Comparison of ENCODE assay signal across 8 mouse cellular contexts in the genomic region with DNA sequence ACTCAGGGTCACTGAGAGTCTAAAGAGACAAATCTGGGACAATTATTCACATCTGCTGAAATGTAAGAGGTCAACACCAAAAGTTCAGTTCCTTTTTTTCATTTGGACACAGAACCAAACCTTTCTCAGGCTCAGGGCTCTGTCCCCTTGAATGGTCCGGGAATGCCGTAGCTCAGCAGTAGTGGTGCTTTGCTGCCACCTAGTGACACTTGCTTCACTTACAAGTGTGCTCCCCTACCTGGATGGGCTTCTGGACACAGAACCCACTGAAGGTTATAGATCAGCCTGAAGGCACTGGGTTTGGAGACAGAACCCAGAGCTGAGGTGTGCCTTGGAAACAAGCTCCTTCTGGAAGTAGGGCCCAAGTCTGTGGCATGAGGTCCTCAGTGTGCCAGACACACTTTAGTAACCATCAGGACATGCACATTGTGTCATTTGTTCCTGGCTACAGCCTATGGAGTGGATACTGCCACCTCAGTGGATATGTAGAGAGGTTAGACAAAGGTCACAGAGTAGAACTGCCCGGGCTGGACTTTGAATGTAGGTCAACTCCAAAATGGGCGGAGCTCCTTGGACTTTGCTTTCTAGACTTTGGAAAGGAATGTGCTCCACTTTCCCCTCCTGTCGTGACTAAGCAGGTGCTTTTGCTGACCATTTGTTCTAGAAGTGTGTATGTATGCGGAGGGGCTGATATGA. TPM values are rescaled to one million over a fixed set of nuclear protein-coding genes. Genes with fewer than 3 reads are reported as not detected.
DNase-seq lines count a peak whose midpoint lies in the region; ATAC-seq and TF ChIP-seq lines count a peak whose summit lies in the region.

No protein-coding gene starts in this region.

- H3K36me3 ChIP-seq in ES-E14 (ENCODE audit: control insufficient read depth, insufficient read depth, low read length, poor library complexity, severe bottlenecking): no peaks in the 10 kb centered on the region
- no peaks in the 10 kb centered on the region for H3K36me3 ChIP-seq in heart, embryonic 16.5 days (ENCODE audit: control insufficient read depth, insufficient read depth)
- peaks cover 2% of the 10 kb centered on the region; the same call in 1 of the 2 replicates for H3K36me3 ChIP-seq in liver, postnatal 0 days (replicated peaks; ENCODE audit: insufficient read depth, low read length)
- no peaks in the 10 kb centered on the region for H3K36me3 ChIP-seq in thymus, adult 2 months (ENCODE audit: control insufficient read depth, insufficient read depth, low read length)

- WGBS in heart, embryonic 16.5 days: 29% methylated on average over 6 of the region's 6 CpGs
- 31% methylated on average over 6 of the region's 6 CpGs for WGBS in liver, postnatal 0 days (ENCODE audit: insufficient replicate concordance)
- 51% methylated on average over 6 of the region's 6 CpGs for WGBS in thymus, adult 2 months

- no peak for TF ChIP-seq POLR2A in brain, embryonic 14.5 days (IDR thresholded peaks at IDR 0.05; ENCODE audit: borderline replicate concordance, extremely low read depth, insufficient read depth, insufficient read length, poor library complexity, severe bottlenecking)
- no peak for TF ChIP-seq POLR2A in embryonic fibroblast, embryonic 13.5 days (IDR thresholded peaks at IDR 0.05; ENCODE audit: low read depth, low read length)
- TF ChIP-seq POLR2A in thymus, adult 2 months (IDR thresholded peaks at IDR 0.05; ENCODE audit: control insufficient read depth, extremely low read depth, insufficient read depth, low read length, poor library complexity): no peak

- H3K27me3 ChIP-seq in heart, embryonic 16.5 days (ENCODE audit: control insufficient read depth, insufficient read depth, low read length): no peaks in the 10 kb centered on the region
- H3K27me3 ChIP-seq in liver, postnatal 0 days (ENCODE audit: insufficient read depth, low read length): no peaks in the 10 kb centered on the region
- H3K27me3 ChIP-seq in thymus, adult 2 months (ENCODE audit: control insufficient read depth, insufficient read depth, low read length): no peaks in the 10 kb centered on the region

- in situ Hi-C loops in ES-E14 (cut with MboI; ENCODE audit: low sequenced_read_pairs in 2 of 2, unreplicated experiment in 2 of 2): loop anchor here (10.0 to 25.0 kb wide), 4 partner anchors 254 to 431 kb away; partner anchors contain the start of gene Slc5a11 (in 1 of the 2)

- TF ChIP-seq EP300 in liver, postnatal 0 days (IDR thresholded peaks at IDR 0.05; ENCODE audit: low read depth): peak; percentile 36; the same call in 1 of the 2 replicates

- H3K4me3 ChIP-seq in ES-E14 (ENCODE audit: insufficient read depth in 1 of 2, low read depth in 1 of 2, low read length in 2 of 2, poor library complexity in 1 of 2, severe bottlenecking in 1 of 2): no peak overlapping the region
- H3K4me3 ChIP-seq in embryonic fibroblast, embryonic 13.5 days (ENCODE audit: insufficient read depth, low read length): no peak overlapping the region
- no peak overlapping the region for H3K4me3 ChIP-seq in heart, embryonic 16.5 days (ENCODE audit: low read length)
- no peak overlapping the region for H3K4me3 ChIP-seq in liver, postnatal 0 days (ENCODE audit: low read depth, low read length)
- no peak overlapping the region for H3K4me3 ChIP-seq in thymus, adult 2 months (ENCODE audit: control insufficient read depth, insufficient read depth, low read length)

- TF ChIP-seq CTCF in brain, embryonic 14.5 days (IDR thresholded peaks at IDR 0.05; ENCODE audit: borderline replicate concordance, extremely low read depth, insufficient read depth, insufficient read length): peak; percentile 97
- TF ChIP-seq CTCF in embryonic fibroblast, embryonic 13.5 days (IDR thresholded peaks at IDR 0.05; ENCODE audit: borderline replicate concordance, insufficient read depth, low read length): peak; percentile 97
- peak; percentile 97 for TF ChIP-seq CTCF in liver, postnatal 0 days (IDR thresholded peaks at IDR 0.05; ENCODE audit: low read depth)
- peak; percentile 47; the same call in 1 of the 2 replicates for TF ChIP-seq CTCF in thymus, adult 2 months (IDR thresholded peaks at IDR 0.05; ENCODE audit: borderline replicate concordance, control insufficient read depth, extremely low read depth, insufficient read depth, low read length, poor library complexity)

- no peaks in the 10 kb centered on the region for H3K9me3 ChIP-seq in ES-E14 (ENCODE audit: control insufficient read depth, insufficient read depth, low read depth, low read length)
- H3K9me3 ChIP-seq in heart, embryonic 16.5 days (replicated peaks; ENCODE audit: control insufficient read depth, low read length): no peaks in the 10 kb centered on the region
- no peaks in the 10 kb centered on the region for H3K9me3 ChIP-seq in liver, postnatal 0 days (ENCODE audit: low read length)

- peak; percentile 68 for DNase-seq in ES-E14 (ENCODE audit: low read depth, low spot score)
- peak; percentile 86 for DNase-seq in brain, embryonic 14.5 days (ENCODE audit: low read depth)
- peak; percentile 72 to 87 for DNase-seq in kidney, postnatal 25 days
- DNase-seq in liver, postnatal 0 days: peak; percentile 86
- DNase-seq in thymus, adult 2 months: peak; percentile 56

- H3K4me1 ChIP-seq in ES-E14 (ENCODE audit: control insufficient read depth in 2 of 2, insufficient read depth in 2 of 2, low read length in 2 of 2, poor library complexity in 1 of 2): no peaks in the 10 kb centered on the region
- H3K4me1 ChIP-seq in embryonic fibroblast, embryonic 13.5 days (ENCODE audit: control insufficient read depth, insufficient read depth, low read length): no peaks in the 10 kb centered on the region
- H3K4me1 ChIP-seq in heart, embryonic 16.5 days (ENCODE audit: control insufficient read depth, insufficient read depth, low read length): peaks cover 8% of the 10 kb centered on the region; the same call in 1 of the 2 replicates
- H3K4me1 ChIP-seq in liver, postnatal 0 days (ENCODE audit: insufficient read depth): peaks cover 13% of the 10 kb centered on the region
- no peaks in the 10 kb centered on the region for H3K4me1 ChIP-seq in thymus, adult 2 months (replicated peaks; ENCODE audit: control insufficient read depth, insufficient read depth, low read length)

- ATAC-seq in heart, embryonic 16.5 days (replicated peaks; ENCODE audit: extremely low read depth, insufficient read depth, low FRiP score): peak; percentile 57; the same call in 1 of the 2 replicates
- ATAC-seq in liver, postnatal 0 days: peak; percentile 72
- peak; percentile 70 for ATAC-seq in neutrophil, adult 5-6 weeks (ENCODE audit: extremely low read depth, insufficient number of reproducible peaks, low FRiP score, poor library complexity, severe bottlenecking)

- H3K9ac ChIP-seq in ES-E14 (ENCODE audit: insufficient read depth, low read depth, low read length, poor library complexity, severe bottlenecking): no peak overlapping the region
- no peak overlapping the region for H3K9ac ChIP-seq in heart, embryonic 16.5 days (ENCODE audit: low read length)
- 0 out of 2 replicates have a peak overlapping the region, but pooled peaks have one; percentile 21 for H3K9ac ChIP-seq in liver, postnatal 0 days (replicated peaks)

- H3K27ac ChIP-seq in ES-E14 (ENCODE audit: insufficient read depth, low read depth, low read length, poor library complexity, severe bottlenecking): no peak overlapping the region
- no peak overlapping the region for H3K27ac ChIP-seq in embryonic fibroblast, embryonic 13.5 days (ENCODE audit: insufficient read depth, low read length)
- H3K27ac ChIP-seq in heart, embryonic 16.5 days (ENCODE audit: low read length): no peak overlapping the region
- H3K27ac ChIP-seq in liver, postnatal 0 days (ENCODE audit: low read depth): peak overlapping the region; percentile 64; the same call in 1 of the 2 replicates
- H3K27ac ChIP-seq in thymus, adult 2 months (ENCODE audit: control insufficient read depth, insufficient read depth, low read length): no peak overlapping the region

- H3K4me2 ChIP-seq in heart, embryonic 16.5 days (ENCODE audit: low read depth, low read length): no peak overlapping the region
- peak overlapping the region; percentile 64; the same call in 1 of the 2 replicates for H3K4me2 ChIP-seq in liver, postnatal 0 days (ENCODE audit: low read depth, low read length)

TF ChIP-seq in ES-E14, 5 proteins besides CTCF, POLR2A, EP300 and RAD21:
- no peak for TF ChIP-seq ZNF384 (IDR thresholded peaks at IDR 0.05; ENCODE audit: low read depth, low read length)
- peak; percentile 98 for TF ChIP-seq ZC3H11A (IDR thresholded peaks at IDR 0.05; ENCODE audit: borderline replicate concordance, low read depth, low read length)

RNA-seq across cellular contexts. Expression of gene Aqp8, which starts 3.7 kb away (rescaled TPM):
- 0.48 and 1.5 TPM in 2 replicates for total RNA-seq in ES-E14 (2012; rRNA removed)
- not detected in 2 replicates for polyA plus RNA-seq in brain, embryonic 14.5 days (2012; rRNA removed)
- polyA plus RNA-seq in embryonic fibroblast, embryonic 13.5 days (2011; ENCODE audit: insufficient read length, low read depth, missing spikeins): not detected in 2 replicates
- polyA plus RNA-seq in heart, embryonic 16.5 days (2015; fragmentation: Nextera tagmentation; extraction: Ambion mirVana): 0.83 and 1.00 TPM in 2 replicates
- 24.6 and 29.3 TPM in 2 replicates for polyA plus RNA-seq in liver, postnatal 0 days (2015; fragmentation: Nextera tagmentation; extraction: Ambion mirVana)
- not detected in 2 replicates for total RNA-seq in neutrophil, adult 5-6 weeks (2017)
- 0.31 and 0.41 TPM in 2 replicates for polyA plus RNA-seq in thymus, adult 2 months (2012; rRNA removed)

RNA-seq across cellular contexts. Expression of gene Zkscan2, which starts 34.4 kb away (rescaled TPM):
- 1.4 and 2.0 TPM in 2 replicates for total RNA-seq in ES-E14 (2012; rRNA removed)
- 26.2 and 29.3 TPM in 2 replicates for polyA plus RNA-seq in brain, embryonic 14.5 days (2012; rRNA removed)
- 2.0 and 3.4 TPM in 2 replicates for polyA plus RNA-seq in embryonic fibroblast, embryonic 13.5 days (2011; ENCODE audit: insufficient read length, low read depth, missing spikeins)
- polyA plus RNA-seq in heart, embryonic 16.5 days (2015; fragmentation: Nextera tagmentation; extraction: Ambion mirVana): 0.72 and 1.5 TPM in 2 replicates
- 0.05 TPM in 1 of 2 replicates, not detected in the other for polyA plus RNA-seq in liver, postnatal 0 days (2015; fragmentation: Nextera tagmentation; extraction: Ambion mirVana)
- 0.12 TPM in 1 of 2 replicates, not detected in the other for total RNA-seq in neutrophil, adult 5-6 weeks (2017)
- not detected in 2 replicates for polyA plus RNA-seq in thymus, adult 2 months (2012; rRNA removed)

Comparison
In these comparisons a context has a peak if more than half of its experiments do, and no peak if none do; other contexts are left out.
1. CTCF ChIP-seq: peak in every context shown above with its lines; median percentile 97 in brain, embryonic 14.5 days; 97 in embryonic fibroblast, embryonic 13.5 days; 97 in liver, postnatal 0 days; 47 in thymus, adult 2 months.
2. RNA of gene Aqp8, which starts 3.7 kb away (polyA plus RNA-seq): 24.6 to 29.3 TPM in liver, postnatal 0 days; 0.83 to 1.00 TPM in heart, embryonic 16.5 days, 0.31 to 0.41 TPM in thymus, adult 2 months, not detected in brain, embryonic 14.5 days and not detected in embryonic fibroblast, embryonic 13.5 days; every median in the first group is over 10 times any median in the second.
3. Peak in every context shown above with its lines, with median percentiles within 50 percentile points of each other: DNase-seq and ATAC-seq.